Mouse (Mus musculus): ENCODE results near the gene Rbm12.

- TF ChIP-seq CTCF (IDR thresholded peaks at IDR 0.05; ENCODE audit: borderline replicate concordance, insufficient read depth, low read length): no peak
- TF ChIP-seq POLR2A (IDR thresholded peaks at IDR 0.05; ENCODE audit: low read depth, low read length): no peak
Observed at GRCm38 (mm10) chr2:156071236-156071635, 40.5 kb downstream of the Rbm12 start.

Data from embryonic fibroblast, embryonic 13.5 days (primary cell).